Mouse (Mus musculus): ENCODE data around the gene Adrb1.

- no peak for TF ChIP-seq CTCF (IDR thresholded peaks at IDR 0.05; ENCODE audit: extremely low read depth, insufficient read depth, low read length)
- TF ChIP-seq POLR2A (IDR thresholded peaks at IDR 0.05; ENCODE audit: extremely low read depth, insufficient read depth, low read length) = no peak
Observed at GRCm38 (mm10) chr19:56682843-56683242, 39.2 kb upstream of the Adrb1 start.

Measured in cortical plate, adult 2 months (tissue).